Mouse (Mus musculus) spleen, embryonic (tissue): ENCODE measurements around the gene Steap1.

Source experiments
- CTCF ChIA-PET: fragments of 350-600 bp; sonication (Branson Sonifier 250); formaldehyde crosslinking; loops from one replicate; lab custom pipeline; 2022; lab: Charles Lee

The Steap1 gene

GRCm38 (mm10) chr5:5688228-5688627 lies 60.9 kb downstream of the Steap1 start:
- CTCF ChIA-PET = no interaction called here

GRCm38 (mm10) chr5:5686973-5687372 lies 62.2 kb downstream of the Steap1 start:
- CTCF ChIA-PET = no interaction called here
